ENCODE assay signal across 19 mouse cellular contexts in the genomic region with DNA sequence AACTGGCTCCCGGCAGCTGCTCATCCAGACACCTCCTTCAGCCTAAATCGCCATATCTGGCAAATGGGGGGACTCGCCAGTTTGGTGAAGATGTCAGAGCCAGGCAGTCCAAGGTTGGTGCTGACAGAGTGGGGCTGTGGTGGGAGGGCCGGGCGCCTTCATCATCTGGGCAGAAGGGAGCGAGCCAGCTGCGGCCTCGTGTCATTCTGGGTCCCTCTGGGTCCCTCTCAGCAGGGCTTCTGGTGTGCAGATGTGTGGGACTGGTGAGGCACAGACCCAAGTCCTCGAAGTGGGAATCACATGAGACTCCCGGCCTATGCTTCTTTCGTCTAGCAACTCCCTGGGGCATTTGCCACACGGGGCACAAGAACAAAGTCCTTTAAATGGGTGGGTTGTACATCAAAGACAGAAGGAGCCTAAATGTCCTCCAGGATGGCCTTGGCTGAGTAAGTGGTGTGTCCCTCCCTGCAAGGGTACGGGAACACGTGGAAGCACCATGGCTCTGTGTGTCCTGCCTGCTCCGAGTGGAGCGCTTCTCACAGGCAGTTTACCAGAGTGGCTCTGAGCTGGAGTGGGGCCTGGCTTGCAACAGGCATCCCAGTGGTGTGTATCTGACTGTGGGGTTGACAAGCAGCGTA. TPM values are rescaled to one million over a fixed set of nuclear protein-coding genes. Genes with fewer than 3 reads are reported as not detected.
A peak's percentile ranks its signal among the peaks of the same experiment; 100 is the strongest.
DNase-seq lines count a peak whose midpoint lies in the region; ATAC-seq and TF ChIP-seq lines count a peak whose summit lies in the region.
"Had no signal": no experiment of that assay in that cellular context is flagged by ENCODE, and none has a peak within 500 bp of the region (broad histone marks: within the 10 kb centered on the region; RNA-seq: fewer than 3 reads in every experiment).

No protein-coding gene starts in this region.

- no peak for ATAC-seq in hindbrain, embryonic 13.5 days (ENCODE audit: low FRiP score)
- no peak for ATAC-seq in hindbrain, embryonic 16.5 days
- ATAC-seq: forebrain, embryonic 14.5 days; intestine, embryonic 16.5 days had no signal

- no peak for TF ChIP-seq POLR2A in spleen, adult 2 months (IDR thresholded peaks at IDR 0.05; ENCODE audit: low read depth, low read length)

- H3K36me3 ChIP-seq in hindbrain, embryonic 13.5 days, result no peaks in the 10 kb centered on the region
- H3K36me3 ChIP-seq in hindbrain, embryonic 16.5 days (ENCODE audit: control insufficient read depth, insufficient read depth, low read length), result no peaks in the 10 kb centered on the region
- no peaks in the 10 kb centered on the region for H3K36me3 ChIP-seq in spleen, adult 2 months (ENCODE audit: control insufficient read depth, insufficient read depth, low read length)
- H3K36me3 ChIP-seq: kidney, embryonic 15.5 days; limb, embryonic 13.5 days; midbrain, embryonic 12.5 days had no signal

- H3K9ac ChIP-seq in hindbrain, embryonic 13.5 days, result no peak overlapping the region
- H3K9ac ChIP-seq in hindbrain, embryonic 16.5 days (ENCODE audit: low read depth, low read length), result no peak overlapping the region
- H3K9ac ChIP-seq: kidney, embryonic 15.5 days; limb, embryonic 13.5 days; lung, embryonic 14.5 days; midbrain, embryonic 12.5 days had no signal

- no peak overlapping the region for H3K4me2 ChIP-seq in hindbrain, embryonic 13.5 days
- H3K4me2 ChIP-seq in hindbrain, embryonic 16.5 days (ENCODE audit: low read length), result no peak overlapping the region
- H3K4me2 ChIP-seq: kidney, embryonic 15.5 days; limb, embryonic 13.5 days; lung, embryonic 14.5 days; midbrain, embryonic 12.5 days had no signal

- no peaks in the 10 kb centered on the region for H3K9me3 ChIP-seq in hindbrain, embryonic 13.5 days
- no peaks in the 10 kb centered on the region for H3K9me3 ChIP-seq in hindbrain, embryonic 16.5 days (ENCODE audit: control insufficient read depth, low read length)
- H3K9me3 ChIP-seq: kidney, embryonic 15.5 days; limb, embryonic 13.5 days; midbrain, embryonic 12.5 days had no signal

- DNase-seq in spleen, adult 2 months (ENCODE audit: low read depth in 1 of 2, low spot score in 2 of 2), result no peak
- no peak for DNase-seq in spleen, postnatal 36 days (ENCODE audit: low spot score in 2 of 2)
- peak; percentile 69 to 74 for DNase-seq in adrenal gland, postnatal 36 days
- no peak for DNase-seq in ovary, postnatal 10 days (ENCODE audit: low spot score)
- DNase-seq in layer of hippocampus, postnatal 14 days (ENCODE audit: low spot score in 2 of 2), result no peak
- DNase-seq: cerebellum, postnatal 25 days; heart, adult 11 months; lung, embryonic 14.5 days; lung, postnatal 4 days had no signal

- TF ChIP-seq CTCF in spleen, adult 2 months (IDR thresholded peaks at IDR 0.05; ENCODE audit: extremely low read depth, insufficient read depth, insufficient read length, insufficient replicate concordance), result no peak

- no peak overlapping the region for H3K4me3 ChIP-seq in hindbrain, embryonic 13.5 days
- no peak overlapping the region for H3K4me3 ChIP-seq in hindbrain, embryonic 16.5 days (ENCODE audit: low read length)
- H3K4me3 ChIP-seq in spleen, adult 2 months (ENCODE audit: extremely low read depth, insufficient read depth, insufficient read length), result no peak overlapping the region
- H3K4me3 ChIP-seq: kidney, embryonic 15.5 days; limb, embryonic 13.5 days; midbrain, embryonic 12.5 days; myocyte had no signal

- H3K27ac ChIP-seq in hindbrain, embryonic 13.5 days, result 0 out of 2 replicates have a peak overlapping the region, but pooled peaks have one; percentile 18
- no peak overlapping the region for H3K27ac ChIP-seq in hindbrain, embryonic 16.5 days (ENCODE audit: low read depth, low read length)
- peak overlapping the region; percentile 54 for H3K27ac ChIP-seq in spleen, adult 2 months (ENCODE audit: insufficient read depth, low read length)
- H3K27ac ChIP-seq: kidney, embryonic 15.5 days; limb, embryonic 13.5 days; midbrain, embryonic 12.5 days had no signal

- no peaks in the 10 kb centered on the region for H3K27me3 ChIP-seq in hindbrain, embryonic 13.5 days
- no peaks in the 10 kb centered on the region for H3K27me3 ChIP-seq in hindbrain, embryonic 16.5 days (replicated peaks; ENCODE audit: control insufficient read depth, insufficient read depth, low read length)
- no peaks in the 10 kb centered on the region for H3K27me3 ChIP-seq in spleen, adult 2 months (ENCODE audit: control insufficient read depth, insufficient read depth, low read length)
- H3K27me3 ChIP-seq: kidney, embryonic 15.5 days; limb, embryonic 13.5 days; midbrain, embryonic 12.5 days; Patski had no signal

- peaks cover 65% of the 10 kb centered on the region for H3K4me1 ChIP-seq in hindbrain, embryonic 13.5 days (replicated peaks)
- no peaks in the 10 kb centered on the region; the same call in 1 of the 2 replicates for H3K4me1 ChIP-seq in hindbrain, embryonic 16.5 days (ENCODE audit: control insufficient read depth, insufficient read depth, low read depth, low read length)
- H3K4me1 ChIP-seq in spleen, adult 2 months (ENCODE audit: control insufficient read depth, insufficient read depth, insufficient read length), result peaks cover 55% of the 10 kb centered on the region; the same call in 1 of the 2 replicates

- WGBS in hindbrain, embryonic 13.5 days, result 75% methylated on average over 17 of the region's 17 CpGs
- WGBS in hindbrain, embryonic 16.5 days, result 68% methylated on average over 17 of the region's 17 CpGs
- 55% methylated on average over 17 of the region's 17 CpGs for WGBS in spleen, adult 2 months

RNA-seq across cellular contexts. Expression of a gene that starts 16.0 kb away (rescaled TPM):
- polyA plus RNA-seq in hindbrain, embryonic 13.5 days (2015; fragmentation: Nextera tagmentation; extraction: Ambion mirVana), result 26.9 and 30.0 TPM in 2 replicates
- 35.6 and 35.9 TPM in 2 replicates for polyA plus RNA-seq in hindbrain, embryonic 16.5 days (2015; fragmentation: Nextera tagmentation; extraction: Ambion mirVana)
- polyA plus RNA-seq in spleen, adult 2 months (2012; rRNA removed), result 102 and 108 TPM in 2 replicates
- total RNA-seq in adrenal gland, postnatal 36 days (2021), result 100 to 1,000 TPM; 198 to 275 TPM
- 10 to 100 TPM; 41.1 to 43.0 TPM for total RNA-seq in layer of hippocampus, postnatal 14 days (2021)

RNA-seq across cellular contexts. Expression of a gene that starts 33.7 kb away (rescaled TPM):
- polyA plus RNA-seq in hindbrain, embryonic 13.5 days (2015; fragmentation: Nextera tagmentation; extraction: Ambion mirVana), result 32.2 and 33.7 TPM in 2 replicates
- 31.9 and 34.6 TPM in 2 replicates for polyA plus RNA-seq in hindbrain, embryonic 16.5 days (2015; fragmentation: Nextera tagmentation; extraction: Ambion mirVana)
- 29.8 and 36.5 TPM in 2 replicates for polyA plus RNA-seq in spleen, adult 2 months (2012; rRNA removed)
- total RNA-seq in adrenal gland, postnatal 36 days (2021), result 10 to 100 TPM; 36.3 to 37.8 TPM
- 10 to 100 TPM; 34.9 to 36.8 TPM for total RNA-seq in layer of hippocampus, postnatal 14 days (2021)

RNA-seq across cellular contexts. Expression of a gene that starts 36.8 kb away (rescaled TPM):
- 5.2 and 5.5 TPM in 2 replicates for polyA plus RNA-seq in hindbrain, embryonic 13.5 days (2015; fragmentation: Nextera tagmentation; extraction: Ambion mirVana)
- polyA plus RNA-seq in hindbrain, embryonic 16.5 days (2015; fragmentation: Nextera tagmentation; extraction: Ambion mirVana), result 6.6 and 7.7 TPM in 2 replicates
- 0.25 and 0.46 TPM in 2 replicates for polyA plus RNA-seq in spleen, adult 2 months (2012; rRNA removed)
- 1 to 10 TPM; 3.4 to 3.9 TPM for total RNA-seq in adrenal gland, postnatal 36 days (2021)
- total RNA-seq in layer of hippocampus, postnatal 14 days (2021), result 10 to 100 TPM; 16.1 to 17.5 TPM
- total RNA-seq: hematopoietic stem cell, adult 5-6 weeks had no signal
- polyA plus RNA-seq: Patski had no signal

RNA-seq across cellular contexts. Expression of a gene that starts 40.1 kb away (rescaled TPM):
- polyA plus RNA-seq in hindbrain, embryonic 13.5 days (2015; fragmentation: Nextera tagmentation; extraction: Ambion mirVana), result 1.9 and 3.3 TPM in 2 replicates
- polyA plus RNA-seq in hindbrain, embryonic 16.5 days (2015; fragmentation: Nextera tagmentation; extraction: Ambion mirVana), result 1.2 and 1.3 TPM in 2 replicates
- polyA plus RNA-seq in spleen, adult 2 months (2012; rRNA removed), result 1.5 and 2.6 TPM in 2 replicates
- 10 to 100 TPM; 55.5 to 60.8 TPM for total RNA-seq in adrenal gland, postnatal 36 days (2021)
- 1 to 10 TPM; 1.1 to 1.8 TPM for total RNA-seq in layer of hippocampus, postnatal 14 days (2021)
- total RNA-seq: hematopoietic stem cell, adult 5-6 weeks had no signal
- polyA plus RNA-seq: Patski had no signal

RNA-seq across cellular contexts. Expression of a gene that starts 50.4 kb away (rescaled TPM):
- polyA plus RNA-seq in hindbrain, embryonic 13.5 days (2015; fragmentation: Nextera tagmentation; extraction: Ambion mirVana), result 53.6 and 60.2 TPM in 2 replicates
- polyA plus RNA-seq in hindbrain, embryonic 16.5 days (2015; fragmentation: Nextera tagmentation; extraction: Ambion mirVana), result 58.3 and 60.8 TPM in 2 replicates
- 30.8 and 33.6 TPM in 2 replicates for polyA plus RNA-seq in spleen, adult 2 months (2012; rRNA removed)
- total RNA-seq in adrenal gland, postnatal 36 days (2021), result 10 to 100 TPM; 35.5 to 63.7 TPM
- 10 to 100 TPM; 26.4 to 30.1 TPM for total RNA-seq in layer of hippocampus, postnatal 14 days (2021)

Comparison
In these comparisons a context has a peak if more than half of its experiments do, and no peak if none do; other contexts are left out.
1. DNase-seq: peak in adrenal gland, postnatal 36 days (2 of 2); none in spleen, adult 2 months (0 of 2), spleen, postnatal 36 days (0 of 2), ovary, postnatal 10 days (single experiment) and layer of hippocampus, postnatal 14 days (0 of 2).